ENCODE assay signal across 9 mouse cellular contexts in genomic region chr16:92519820-92520492, GRCm38 (mm10). TPM values are rescaled to one million over a fixed set of nuclear protein-coding genes. Genes with fewer than 3 reads are reported as not detected.
A peak's percentile ranks its signal among the peaks of the same experiment; 100 is the strongest.
DNase-seq lines count a peak whose midpoint lies in the region; ATAC-seq and TF ChIP-seq lines count a peak whose summit lies in the region.
"Had no signal": no experiment of that assay in that cellular context is flagged by ENCODE, and none has a peak within 500 bp of the region (broad histone marks: within the 10 kb centered on the region; RNA-seq: fewer than 3 reads in every experiment).

No protein-coding gene starts in this region.

- H3K27me3 ChIP-seq in hindbrain, postnatal 0 days (ENCODE audit: insufficient read depth, low read length) = no peaks in the 10 kb centered on the region

- no peak overlapping the region for H3K4me2 ChIP-seq in hindbrain, postnatal 0 days (ENCODE audit: low read depth, low read length)

- no peaks in the 10 kb centered on the region for H3K36me3 ChIP-seq in hindbrain, postnatal 0 days (ENCODE audit: insufficient read depth, low read length)

- peak; percentile 32 for DNase-seq in gastrocnemius, adult 2 months
- DNase-seq in gastrocnemius, postnatal 14 days = no peak
- peak; percentile 40 for DNase-seq in ovary, postnatal 36 days (ENCODE audit: low spot score)
- DNase-seq in ovary, adult 18-20 months (ENCODE audit: low spot score) = no peak
- DNase-seq in adrenal gland, postnatal 36 days = peak; percentile 23 to 44
- DNase-seq in hindbrain, postnatal 0 days (ENCODE audit: low spot score) = peak; percentile 68
- peak; percentile 74 for DNase-seq in lung, postnatal 10 days

- intact Hi-C loops in gastrocnemius, adult 2 months (cut with DNase I) = loop anchor here (5.0 kb wide), 1 partner anchor 1022 kb away; no protein-coding TSS in a partner anchor
- intact Hi-C loops in gastrocnemius, postnatal 14 days (cut with DNase I; ENCODE audit: low total_unique reads) = loop anchor here (10.0 kb wide), 1 partner anchor 1025 kb away; no protein-coding TSS in a partner anchor

- no peak for ATAC-seq in hindbrain, postnatal 0 days
- ATAC-seq in inflammation-experienced regulatory T-cells, adult 6 months = no peak

- H3K4me1 ChIP-seq in hindbrain, postnatal 0 days (ENCODE audit: insufficient read depth, low read length) = no peaks in the 10 kb centered on the region

- H3K27ac ChIP-seq in gastrocnemius, adult 2 months = no peak overlapping the region
- no peak overlapping the region for H3K27ac ChIP-seq in hindbrain, postnatal 0 days
- H3K27ac ChIP-seq: macrophage had no signal

- no peak overlapping the region for H3K4me3 ChIP-seq in gastrocnemius, adult 2 months
- no peak overlapping the region for H3K4me3 ChIP-seq in hindbrain, postnatal 0 days (ENCODE audit: low read length)

- no peaks in the 10 kb centered on the region for H3K9me3 ChIP-seq in hindbrain, postnatal 0 days (ENCODE audit: low read length)

- WGBS in hindbrain, postnatal 0 days = 52% methylated on average over 13 of the region's 13 CpGs

- peak; percentile 61 for TF ChIP-seq CTCF in gastrocnemius, adult 2 months (IDR thresholded peaks at IDR 0.05)
- TF ChIP-seq CTCF in hindbrain, postnatal 0 days (IDR thresholded peaks at IDR 0.05; ENCODE audit: low read depth) = peak; percentile 67

- H3K9ac ChIP-seq in hindbrain, postnatal 0 days (replicated peaks; ENCODE audit: low read length) = no peak overlapping the region

RNA-seq across cellular contexts. Expression of gene Clic6, which starts 34.4 kb away (rescaled TPM):
- total RNA-seq in gastrocnemius, adult 2 months (2021) = not detected
- total RNA-seq in gastrocnemius, postnatal 14 days (2021) = under 1 TPM in 1 of 2 experiments, not detected in 1; 0.08 TPM
- under 1 TPM; 0.13 to 0.23 TPM for total RNA-seq in adrenal gland, postnatal 36 days (2021)
- total RNA-seq in hindbrain, postnatal 0 days (2014; rRNA removed) = 4.5 and 6.2 TPM in 2 replicates
- 7.7 and 8.9 TPM in 2 replicates for polyA plus RNA-seq in hindbrain, postnatal 0 days (2015; fragmentation: Nextera tagmentation; extraction: Ambion mirVana)
- polyA plus RNA-seq in inflammation-experienced regulatory T-cells, adult 6 months (2017; shearing (Covaris generic)) = not detected
- polyA plus RNA-seq: macrophage had no signal

RNA-seq across cellular contexts. Expression of gene Rcan1, which starts 49.3 kb away (rescaled TPM):
- 10 to 100 TPM; 76.4 to 93.3 TPM for total RNA-seq in gastrocnemius, adult 2 months (2021)
- total RNA-seq in gastrocnemius, postnatal 14 days (2021) = 10 to 100 TPM; 42.3 to 60.5 TPM
- 10 to 100 TPM; 18.3 to 22.5 TPM for total RNA-seq in adrenal gland, postnatal 36 days (2021)
- total RNA-seq in hindbrain, postnatal 0 days (2014; rRNA removed) = 78.9 and 87.1 TPM in 2 replicates
- polyA plus RNA-seq in hindbrain, postnatal 0 days (2015; fragmentation: Nextera tagmentation; extraction: Ambion mirVana) = 63.0 and 67.4 TPM in 2 replicates
- 1 to 10 TPM; 1.8 to 3.3 (median 1.9) TPM for polyA plus RNA-seq in inflammation-experienced regulatory T-cells, adult 6 months (2017; shearing (Covaris generic))

Comparison
In these comparisons a context has a peak if more than half of its experiments do, and no peak if none do; other contexts are left out.
1. DNase-seq: peak in gastrocnemius, adult 2 months (single experiment), ovary, postnatal 36 days (single experiment), adrenal gland, postnatal 36 days (2 of 2), hindbrain, postnatal 0 days (single experiment) and lung, postnatal 10 days (single experiment); none in gastrocnemius, postnatal 14 days (single experiment) and ovary, adult 18-20 months (single experiment).